ENCODE assay signal across 12 mouse cellular contexts in the genomic region with DNA sequence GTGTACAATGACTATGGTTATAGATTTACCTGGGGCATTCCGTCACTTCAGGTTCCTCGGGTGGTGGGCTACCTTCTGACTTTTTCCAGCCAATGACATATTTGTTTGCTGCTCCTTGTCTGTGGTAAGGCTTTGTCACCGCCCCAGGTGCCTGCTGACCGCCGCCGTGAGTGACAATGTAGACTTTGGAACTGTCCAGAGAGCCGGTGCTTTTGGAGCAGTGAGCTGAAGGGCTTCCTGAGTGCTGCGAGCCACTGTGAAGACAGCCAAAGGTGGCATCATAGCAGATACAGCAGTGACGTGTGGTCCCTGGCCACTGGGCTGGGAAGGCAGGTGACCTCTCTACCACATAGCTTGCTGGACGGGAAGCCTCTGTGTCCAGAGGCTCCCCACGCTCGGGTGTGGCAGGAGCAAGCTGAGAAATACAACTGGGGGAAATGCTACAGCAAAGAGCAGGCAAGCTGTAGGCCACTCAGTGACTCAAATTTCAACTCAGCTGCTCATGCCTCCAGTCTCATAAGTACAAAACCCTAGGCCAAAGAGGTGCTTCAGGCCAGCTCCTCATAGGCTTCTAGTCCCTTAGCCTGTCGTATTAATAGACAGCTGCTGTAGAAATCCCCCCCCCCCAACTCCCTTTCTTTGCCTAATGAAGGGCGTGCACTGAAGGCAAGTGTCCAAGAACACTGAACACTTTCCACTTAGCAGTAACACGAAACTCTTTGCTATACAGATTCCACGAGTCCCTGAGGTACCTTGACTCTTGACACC.
DNase-seq lines count a peak whose midpoint lies in the region; ATAC-seq and TF ChIP-seq lines count a peak whose summit lies in the region.
"Had no signal": no experiment of that assay in that cellular context is flagged by ENCODE, and none has a peak within 500 bp of the region (broad histone marks: within the 10 kb centered on the region; RNA-seq: fewer than 3 reads in every experiment).

No protein-coding gene starts in this region.

- H3K27ac ChIP-seq in intestine, postnatal 0 days (ENCODE audit: low read depth, low read length): no peak overlapping the region
- no peak overlapping the region for H3K27ac ChIP-seq in intestine, embryonic 15.5 days
- H3K27ac ChIP-seq in liver, embryonic 13.5 days: no peak overlapping the region
- H3K27ac ChIP-seq in forebrain, embryonic 13.5 days: no peak overlapping the region
- H3K27ac ChIP-seq: limb, embryonic 13.5 days; neural tube, embryonic 15.5 days had no signal

- no peak overlapping the region for H3K9ac ChIP-seq in intestine, postnatal 0 days (ENCODE audit: low read depth, low read length)
- H3K9ac ChIP-seq in intestine, embryonic 15.5 days: no peak overlapping the region
- no peak overlapping the region for H3K9ac ChIP-seq in liver, embryonic 13.5 days
- H3K9ac ChIP-seq in forebrain, embryonic 13.5 days: no peak overlapping the region
- H3K9ac ChIP-seq: limb, embryonic 13.5 days; neural tube, embryonic 15.5 days had no signal

- H3K9me3 ChIP-seq in intestine, postnatal 0 days (ENCODE audit: control insufficient read depth): no peaks in the 10 kb centered on the region
- H3K9me3 ChIP-seq in intestine, embryonic 15.5 days: no peaks in the 10 kb centered on the region
- no peaks in the 10 kb centered on the region for H3K9me3 ChIP-seq in liver, embryonic 13.5 days (replicated peaks)
- no peaks in the 10 kb centered on the region for H3K9me3 ChIP-seq in forebrain, embryonic 13.5 days (replicated peaks)
- H3K9me3 ChIP-seq: limb, embryonic 13.5 days; neural tube, embryonic 15.5 days had no signal

- TF ChIP-seq CTCF in intestine, postnatal 0 days (IDR thresholded peaks at IDR 0.05; ENCODE audit: low read depth): no peak
- no peak for TF ChIP-seq CTCF in lung, adult 2 months (IDR thresholded peaks at IDR 0.05; ENCODE audit: insufficient read depth, low read length)

- peaks cover 66% of the 10 kb centered on the region for H3K36me3 ChIP-seq in intestine, postnatal 0 days (ENCODE audit: control insufficient read depth, insufficient read depth)
- peaks cover 7% of the 10 kb centered on the region; the same call in 1 of the 2 replicates for H3K36me3 ChIP-seq in intestine, embryonic 15.5 days
- no peaks in the 10 kb centered on the region for H3K36me3 ChIP-seq in liver, embryonic 13.5 days
- H3K36me3 ChIP-seq in forebrain, embryonic 13.5 days (ENCODE audit: poor library complexity, severe bottlenecking): peaks cover 93% of the 10 kb centered on the region

- 67% methylated on average over 16 of the region's 16 CpGs for WGBS in intestine, postnatal 0 days
- 84% methylated on average over 16 of the region's 16 CpGs for WGBS in intestine, embryonic 15.5 days
- WGBS in lung, adult 2 months: 66% methylated on average over 16 of the region's 16 CpGs
- WGBS in liver, embryonic 13.5 days (ENCODE audit: insufficient replicate concordance): 68% methylated on average over 16 of the region's 16 CpGs
- 81% methylated on average over 16 of the region's 16 CpGs for WGBS in forebrain, embryonic 13.5 days

- H3K27me3 ChIP-seq in intestine, postnatal 0 days (replicated peaks; ENCODE audit: control insufficient read depth, insufficient read depth, low read length): no peaks in the 10 kb centered on the region
- H3K27me3 ChIP-seq in intestine, embryonic 15.5 days (replicated peaks): no peaks in the 10 kb centered on the region
- H3K27me3 ChIP-seq in liver, embryonic 13.5 days: no peaks in the 10 kb centered on the region
- H3K27me3 ChIP-seq in forebrain, embryonic 13.5 days: no peaks in the 10 kb centered on the region
- H3K27me3 ChIP-seq: neural tube, embryonic 15.5 days had no signal

- H3K4me1 ChIP-seq in intestine, postnatal 0 days (replicated peaks; ENCODE audit: control insufficient read depth, insufficient read depth, low read length): no peaks in the 10 kb centered on the region
- H3K4me1 ChIP-seq in intestine, embryonic 15.5 days (replicated peaks): no peaks in the 10 kb centered on the region
- H3K4me1 ChIP-seq in lung, adult 2 months (ENCODE audit: control insufficient read depth, insufficient read depth, low read length): peaks cover 6% of the 10 kb centered on the region
- H3K4me1 ChIP-seq in liver, embryonic 13.5 days (replicated peaks): peaks cover 7% of the 10 kb centered on the region
- H3K4me1 ChIP-seq in forebrain, embryonic 13.5 days: no peaks in the 10 kb centered on the region
- H3K4me1 ChIP-seq: neural tube, embryonic 15.5 days had no signal

- no peak for TF ChIP-seq POLR2A in lung, adult 2 months (IDR thresholded peaks at IDR 0.05; ENCODE audit: borderline replicate concordance, extremely low read depth, low read depth, low read length)

- no peak overlapping the region for H3K4me3 ChIP-seq in intestine, postnatal 0 days (ENCODE audit: low read depth, low read length)
- H3K4me3 ChIP-seq in intestine, embryonic 15.5 days (replicated peaks): no peak overlapping the region
- H3K4me3 ChIP-seq in lung, adult 2 months (replicated peaks; ENCODE audit: extremely low read depth, low read depth, low read length): no peak overlapping the region
- H3K4me3 ChIP-seq in liver, embryonic 13.5 days (replicated peaks): no peak overlapping the region
- no peak overlapping the region for H3K4me3 ChIP-seq in forebrain, embryonic 13.5 days
- H3K4me3 ChIP-seq: limb, embryonic 13.5 days; neural tube, embryonic 15.5 days had no signal

- ATAC-seq in intestine, postnatal 0 days: peak; percentile 32; the same call in 1 of the 2 replicates
- ATAC-seq in intestine, embryonic 15.5 days: no peak
- ATAC-seq in liver, embryonic 13.5 days (ENCODE audit: low read depth): peak; percentile 41; the same call in 1 of the 2 replicates
- ATAC-seq in forebrain, embryonic 13.5 days: no peak

- DNase-seq in lung, postnatal 10 days: peak; percentile 25
- DNase-seq in lung, adult 2 months: no peak
- no peak for DNase-seq in liver, embryonic 13.5 days
- DNase-seq in right cerebral cortex, postnatal 14 days: no peak
- DNase-seq: layer of hippocampus, postnatal 36 days; retina, postnatal 1 day; thymus, postnatal 4 days had no signal

- no peak overlapping the region for H3K4me2 ChIP-seq in intestine, postnatal 0 days (replicated peaks; ENCODE audit: low read depth)
- H3K4me2 ChIP-seq in intestine, embryonic 15.5 days (replicated peaks): no peak overlapping the region
- no peak overlapping the region for H3K4me2 ChIP-seq in liver, embryonic 13.5 days
- H3K4me2 ChIP-seq in forebrain, embryonic 13.5 days: no peak overlapping the region
- H3K4me2 ChIP-seq: limb, embryonic 13.5 days; neural tube, embryonic 15.5 days had no signal

Comparison
In these comparisons a context has a peak if more than half of its experiments do, and no peak if none do; other contexts are left out.
1. ATAC-seq: peak in intestine, postnatal 0 days (single experiment) and liver, embryonic 13.5 days (single experiment); none in intestine, embryonic 15.5 days (single experiment) and forebrain, embryonic 13.5 days (single experiment).